Mouse (Mus musculus): ENCODE measurements at regions not wholly inside any gene's neighbourhood (a gene's known extent, or its start where the extent isn't known, plus 50 kb on each side); places are given as distances from the start of the nearest gene placed in this dataset.

DNA sequence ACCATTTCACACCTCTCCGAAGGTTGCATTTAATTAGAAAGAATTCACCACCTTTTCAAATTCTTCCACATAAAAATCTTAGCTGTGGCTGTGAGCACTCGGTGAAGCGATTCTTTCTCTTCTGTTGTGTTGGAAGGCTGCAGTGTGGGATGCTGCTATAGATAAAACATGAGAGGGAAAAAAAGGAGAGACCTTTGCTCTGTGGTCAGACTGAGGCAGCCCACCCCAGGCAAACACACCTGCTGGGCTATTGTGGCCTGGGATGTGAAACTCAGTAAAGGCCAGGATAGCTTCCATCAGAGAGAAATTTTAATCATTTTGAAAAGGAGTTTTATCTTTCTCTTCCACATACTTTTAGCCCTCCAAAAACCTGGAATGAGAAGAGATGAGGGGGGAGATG is 625.3 kb upstream of the Akr1e1 start:
- no peaks in the 10 kb centered on the region for H3K9me3 ChIP-seq (replicated peaks)
- no peak overlapping the region for H3K9ac ChIP-seq
- H3K4me2 ChIP-seq = no peak overlapping the region
- no peak overlapping the region for H3K27ac ChIP-seq (replicated peaks)
- no peaks in the 10 kb centered on the region for H3K4me1 ChIP-seq (replicated peaks)
- ATAC-seq (ENCODE audit: insufficient read depth) = no peak
- WGBS (ENCODE audit: insufficient replicate concordance) = 49% methylated on average over 3 of the region's 3 CpGs
- no peaks in the 10 kb centered on the region for H3K27me3 ChIP-seq
- H3K4me3 ChIP-seq (replicated peaks) = no peak overlapping the region
- H3K36me3 ChIP-seq (replicated peaks) = no peaks in the 10 kb centered on the region

DNA sequence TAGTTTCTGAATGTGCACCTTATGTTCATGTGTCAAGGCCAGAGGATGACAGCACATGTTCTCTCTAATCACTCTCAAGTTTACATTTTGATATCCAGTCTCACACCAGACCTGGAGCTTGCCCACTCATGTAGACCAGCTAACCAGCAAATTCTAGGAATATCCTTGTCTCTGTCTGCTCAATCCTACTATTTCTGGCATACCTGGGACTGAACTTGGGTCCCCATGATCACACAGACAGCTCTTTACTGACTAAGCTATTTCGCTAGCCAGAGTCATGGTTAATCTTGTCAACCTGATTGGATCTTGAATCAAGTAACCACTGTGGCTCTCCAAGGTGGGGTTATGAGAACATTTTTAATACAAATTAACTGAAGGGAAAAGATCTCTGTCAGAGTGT is 625.9 kb upstream of the Klf6 start:
- no peak for ATAC-seq (ENCODE audit: insufficient read depth)
- no peak overlapping the region for H3K4me2 ChIP-seq

GRCm38 (mm10) chr13:5240541-5240940 is 620.7 kb upstream of the Klf6 start:
- Histone ChIP-seq H3K27ac (replicated peaks) (no peak overlapping the region), H3K4me1 (replicated peaks) (no peaks in the 10 kb centered on the region), H3K27me3 (no peaks in the 10 kb centered on the region), H3K9me3 (replicated peaks) (no peaks in the 10 kb centered on the region), H3K36me3 (replicated peaks) (no peaks in the 10 kb centered on the region), H3K4me3 (replicated peaks) (no peak overlapping the region), H3K4me2 (no peak overlapping the region), H3K9ac (no peak overlapping the region)
- 53% methylated on average over 4 of the region's 4 CpGs for WGBS (ENCODE audit: insufficient replicate concordance)
- no peak for ATAC-seq (ENCODE audit: insufficient read depth)

More for the DNA sequence above, 625.9 kb upstream of the Klf6 start:
- Histone ChIP-seq H3K27me3 (no peaks in the 10 kb centered on the region), H3K27ac (replicated peaks) (no peak overlapping the region), H3K4me3 (replicated peaks) (no peak overlapping the region), H3K36me3 (replicated peaks) (no peaks in the 10 kb centered on the region), H3K4me1 (replicated peaks) (no peaks in the 10 kb centered on the region), H3K9me3 (replicated peaks) (no peaks in the 10 kb centered on the region), H3K9ac (no peak overlapping the region)
- WGBS (ENCODE audit: insufficient replicate concordance) = 77% methylated on average over 1 of the region's 1 CpGs

DNA sequence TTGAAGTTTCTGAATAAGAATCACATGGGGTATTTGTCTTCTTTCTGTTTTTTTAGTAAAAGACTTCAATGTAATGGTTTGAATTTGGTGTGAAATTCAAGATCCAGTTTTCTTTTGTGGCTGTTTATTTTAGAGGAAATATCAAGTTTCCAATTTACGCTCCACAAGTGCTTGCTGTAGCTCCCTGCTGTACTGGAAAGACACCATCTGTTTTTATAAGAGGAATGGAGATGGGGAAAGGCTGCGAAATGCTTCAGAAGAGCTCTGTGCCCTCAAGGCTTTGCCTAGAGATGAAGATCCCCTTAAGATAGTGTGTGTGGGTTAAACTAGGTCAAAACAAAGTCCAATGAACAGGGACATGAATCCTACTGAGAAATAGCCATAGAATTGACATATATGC is 618.5 kb upstream of the Klf6 start:
- Histone ChIP-seq H3K9ac (no peak overlapping the region), H3K9me3 (replicated peaks) (no peaks in the 10 kb centered on the region), H3K36me3 (replicated peaks) (no peaks in the 10 kb centered on the region), H3K4me3 (replicated peaks) (no peak overlapping the region), H3K27ac (replicated peaks) (no peak overlapping the region), H3K27me3 (no peaks in the 10 kb centered on the region), H3K4me1 (replicated peaks) (no peaks in the 10 kb centered on the region), H3K4me2 (no peak overlapping the region)
- ATAC-seq (ENCODE audit: insufficient read depth) = no peak
- WGBS (ENCODE audit: insufficient replicate concordance) = 64% methylated on average over 2 of the region's 2 CpGs

DNA sequence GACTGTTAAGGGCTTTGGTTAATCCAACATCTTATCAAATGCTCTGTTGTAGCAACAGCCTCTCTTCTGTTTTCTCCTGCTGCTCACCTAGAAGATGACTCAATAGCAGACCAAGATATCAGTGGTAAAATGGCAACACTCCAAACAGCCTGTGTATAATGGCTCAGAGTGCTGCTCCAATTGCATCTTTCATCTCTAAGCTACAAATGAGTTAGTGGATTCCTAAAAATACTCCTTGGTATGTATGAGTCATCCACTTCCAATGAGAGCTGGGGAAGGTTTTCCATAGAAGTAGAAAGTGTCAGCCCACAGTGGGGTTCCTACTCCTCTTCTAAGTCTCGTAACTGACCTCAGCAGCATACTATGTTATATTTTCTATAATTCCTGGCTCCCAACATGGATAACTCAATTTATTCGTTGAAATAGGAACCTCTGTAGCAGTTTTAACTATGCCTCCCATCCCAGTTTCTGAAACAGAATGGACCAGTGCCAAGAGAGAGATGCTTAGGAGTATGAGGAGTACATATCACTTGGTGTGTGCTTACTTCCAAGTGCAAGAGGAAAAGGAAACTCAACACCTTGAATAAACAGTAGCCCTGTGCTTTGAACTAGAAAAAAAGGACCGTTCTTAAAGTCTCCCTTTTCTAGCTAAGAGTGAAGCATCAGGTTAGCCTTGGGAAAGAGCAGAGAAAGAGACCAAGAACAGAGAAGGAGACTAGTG is 612.5 kb upstream of the Klf6 start:
- Histone ChIP-seq H3K9ac (no peak overlapping the region), H3K27me3 (no peaks in the 10 kb centered on the region), H3K27ac (replicated peaks) (no peak overlapping the region), H3K4me2 (no peak overlapping the region), H3K4me3 (replicated peaks) (no peak overlapping the region), H3K9me3 (replicated peaks) (no peaks in the 10 kb centered on the region), H3K36me3 (replicated peaks) (no peaks in the 10 kb centered on the region), H3K4me1 (replicated peaks) (no peaks in the 10 kb centered on the region)
- no peak for ATAC-seq (ENCODE audit: insufficient read depth)
- WGBS (ENCODE audit: insufficient replicate concordance) = 35% methylated on average over 3 of the region's 3 CpGs

- H3K9ac ChIP-seq = no peak overlapping the region
- ATAC-seq (ENCODE audit: insufficient read depth) = no peak
- H3K4me2 ChIP-seq = no peak overlapping the region
- WGBS (ENCODE audit: insufficient replicate concordance) = 45% methylated on average over 6 of the region's 6 CpGs
- no peaks in the 10 kb centered on the region for H3K9me3 ChIP-seq (replicated peaks)
- no peak overlapping the region for H3K27ac ChIP-seq (replicated peaks)
- H3K36me3 ChIP-seq (replicated peaks) = no peaks in the 10 kb centered on the region
- no peaks in the 10 kb centered on the region for H3K4me1 ChIP-seq (replicated peaks)
- no peak overlapping the region for H3K4me3 ChIP-seq (replicated peaks)
- no peaks in the 10 kb centered on the region for H3K27me3 ChIP-seq
These were observed 603.2 kb upstream of the Klf6 start for GRCm38 (mm10) chr13:5257891-5258660.

DNA sequence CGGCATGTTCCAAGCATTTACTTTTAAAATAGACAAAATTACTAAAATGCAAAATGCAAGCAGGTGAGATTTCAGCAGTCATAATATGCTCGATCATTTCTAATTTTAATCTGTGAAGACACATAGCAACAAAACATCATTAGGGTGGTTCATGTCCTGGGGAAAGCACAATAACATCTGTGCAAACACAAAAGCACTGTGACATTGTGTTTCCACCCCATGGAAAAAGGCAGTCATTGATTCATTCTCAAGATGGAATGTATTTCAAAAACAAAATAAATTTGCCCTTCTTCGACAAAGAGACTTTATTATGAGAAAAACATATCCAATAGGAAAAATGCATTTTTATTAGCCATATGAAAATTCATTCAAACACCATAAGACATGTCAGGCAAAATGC is 601.5 kb upstream of the Klf6 start:
- Histone ChIP-seq H3K36me3 (replicated peaks) (no peaks in the 10 kb centered on the region), H3K27ac (replicated peaks) (no peak overlapping the region), H3K4me2 (no peak overlapping the region), H3K27me3 (no peaks in the 10 kb centered on the region), H3K4me1 (replicated peaks) (no peaks in the 10 kb centered on the region), H3K9me3 (replicated peaks) (no peaks in the 10 kb centered on the region), H3K9ac (no peak overlapping the region), H3K4me3 (replicated peaks) (no peak overlapping the region)
- 56% methylated on average over 3 of the region's 3 CpGs for WGBS (ENCODE audit: insufficient replicate concordance)
- no peak for ATAC-seq (ENCODE audit: insufficient read depth)

DNA sequence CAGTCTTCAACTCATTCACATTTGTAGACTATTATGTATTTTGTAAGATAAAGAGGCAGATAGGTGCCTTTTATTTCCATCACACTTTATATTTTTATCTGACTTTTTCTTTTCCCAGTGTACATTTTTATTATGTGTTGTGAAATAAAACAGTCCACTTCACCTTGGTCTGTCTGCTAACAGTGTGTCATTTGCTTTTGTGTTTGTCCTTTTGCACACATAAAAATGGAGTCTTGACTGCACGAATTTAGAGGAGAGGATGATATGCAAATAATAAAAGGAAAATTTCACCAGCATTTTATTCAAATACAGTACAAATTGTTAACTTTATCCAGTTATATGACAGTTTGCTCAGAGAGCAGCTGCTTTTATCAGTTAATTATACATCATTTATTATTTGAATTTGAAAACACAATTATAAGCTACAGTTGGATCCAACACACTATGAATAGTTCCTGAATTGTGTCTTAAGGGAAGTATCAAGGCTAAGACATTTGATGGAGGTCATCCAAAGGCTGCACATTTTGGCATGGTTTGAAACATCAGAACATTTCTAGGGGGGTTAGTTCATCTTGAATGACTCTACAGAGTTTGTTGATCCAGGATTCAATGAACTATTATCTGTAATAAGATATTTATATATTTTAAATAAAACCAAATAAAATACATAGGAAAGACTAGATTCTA is 588.6 kb upstream of the Klf6 start:
- WGBS (ENCODE audit: insufficient replicate concordance) = 38% methylated on average over 1 of the region's 1 CpGs
- Histone ChIP-seq H3K4me3 (replicated peaks) (no peak overlapping the region), H3K9me3 (replicated peaks) (no peaks in the 10 kb centered on the region), H3K36me3 (replicated peaks) (no peaks in the 10 kb centered on the region), H3K4me2 (no peak overlapping the region), H3K27ac (replicated peaks) (no peak overlapping the region), H3K4me1 (replicated peaks) (no peaks in the 10 kb centered on the region), H3K9ac (no peak overlapping the region), H3K27me3 (no peaks in the 10 kb centered on the region)
- no peak for ATAC-seq (ENCODE audit: insufficient read depth)

DNA sequence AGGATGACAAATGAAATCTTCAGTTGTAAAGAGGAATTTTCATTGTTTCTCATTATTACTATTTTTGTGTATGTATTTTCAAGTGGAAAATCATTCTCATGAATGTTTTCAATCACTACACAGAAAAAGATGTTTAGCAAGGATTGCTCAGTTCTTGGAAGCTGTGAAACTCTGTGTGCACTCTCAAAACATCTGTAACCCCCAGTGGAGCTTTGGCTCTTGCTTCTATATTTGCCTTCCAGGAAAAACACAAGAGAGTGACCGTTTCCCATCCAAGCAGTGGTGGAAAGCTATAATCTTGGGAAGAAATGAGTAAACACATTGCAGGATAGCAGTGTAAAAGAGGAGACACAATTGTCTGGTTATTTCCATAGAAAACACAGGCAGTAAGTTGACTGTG is 584.7 kb upstream of the Klf6 start:
- WGBS (ENCODE audit: insufficient replicate concordance) = 35% methylated on average over 1 of the region's 1 CpGs
- H3K36me3 ChIP-seq (replicated peaks) = no peaks in the 10 kb centered on the region

DNA sequence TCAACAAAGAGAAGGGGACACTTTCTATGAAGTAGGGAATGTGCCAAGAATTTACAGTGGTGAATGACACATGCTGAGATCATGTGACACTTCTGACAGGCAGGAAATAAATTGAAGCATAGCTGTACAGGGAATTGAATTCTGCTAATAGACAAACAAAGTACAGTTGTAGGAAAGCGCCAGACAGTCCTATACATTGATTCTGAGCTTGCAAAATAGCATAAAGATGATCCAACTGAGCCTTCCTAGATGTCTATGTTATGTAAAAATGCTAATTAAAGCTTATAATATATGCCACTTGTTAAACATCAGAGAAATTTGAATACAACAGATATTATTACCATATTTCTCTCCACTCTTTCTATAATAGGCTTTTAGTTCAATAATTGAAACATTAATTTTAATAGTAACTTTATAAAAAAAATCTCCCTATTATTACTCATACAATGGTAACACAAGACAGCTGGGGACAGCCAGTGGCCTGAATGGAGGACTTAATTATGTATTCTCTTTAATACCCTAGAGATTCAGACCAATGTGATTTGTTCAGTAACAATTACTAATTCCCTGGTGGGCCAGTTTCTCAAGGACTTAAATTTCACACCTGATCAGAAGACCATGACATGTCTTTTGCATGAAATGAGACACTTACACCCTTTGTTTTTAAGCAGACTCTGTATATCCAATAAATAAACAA is 571.4 kb upstream of the Klf6 start:
- H3K9me3 ChIP-seq (replicated peaks) = no peaks in the 10 kb centered on the region
- H3K9ac ChIP-seq = no peak overlapping the region
- 27% methylated on average over 1 of the region's 1 CpGs for WGBS (ENCODE audit: insufficient replicate concordance)
- no peak for ATAC-seq (ENCODE audit: insufficient read depth)
- no peaks in the 10 kb centered on the region for H3K36me3 ChIP-seq (replicated peaks)
- no peaks in the 10 kb centered on the region for H3K4me1 ChIP-seq (replicated peaks)
- no peak overlapping the region for H3K4me2 ChIP-seq
- no peaks in the 10 kb centered on the region for H3K27me3 ChIP-seq
- no peak overlapping the region for H3K27ac ChIP-seq (replicated peaks)
- no peak overlapping the region for H3K4me3 ChIP-seq (replicated peaks)

More for the DNA sequence above, 584.7 kb upstream of the Klf6 start:
- H3K27me3 ChIP-seq = no peaks in the 10 kb centered on the region
- H3K4me1 ChIP-seq (replicated peaks) = no peaks in the 10 kb centered on the region
- no peak overlapping the region for H3K27ac ChIP-seq (replicated peaks)
- H3K9ac ChIP-seq = no peak overlapping the region
- no peaks in the 10 kb centered on the region for H3K9me3 ChIP-seq (replicated peaks)
- no peak overlapping the region for H3K4me2 ChIP-seq
- ATAC-seq (ENCODE audit: insufficient read depth) = no peak
- H3K4me3 ChIP-seq (replicated peaks) = no peak overlapping the region

- Histone ChIP-seq H3K9me3 (replicated peaks) (no peaks in the 10 kb centered on the region), H3K9ac (no peak overlapping the region), H3K27ac (replicated peaks) (no peak overlapping the region), H3K4me2 (no peak overlapping the region), H3K4me1 (replicated peaks) (no peaks in the 10 kb centered on the region), H3K4me3 (replicated peaks) (no peak overlapping the region), H3K27me3 (no peaks in the 10 kb centered on the region), H3K36me3 (replicated peaks) (no peaks in the 10 kb centered on the region)
- ATAC-seq (ENCODE audit: insufficient read depth) = no peak
- WGBS (ENCODE audit: insufficient replicate concordance) = 8% methylated on average over 1 of the region's 1 CpGs
These were observed 559.1 kb upstream of the Klf6 start for GRCm38 (mm10) chr13:5302141-5302540.
